Mouse (Mus musculus) hindbrain, embryonic 13.5 days (tissue): ENCODE measurements at regions not wholly inside any gene's neighbourhood (a gene's known extent, or its start where the extent isn't known, plus 50 kb on each side); places are given as distances from the start of the nearest gene placed in this dataset.
A peak's percentile ranks its signal among the peaks of the same experiment; 100 is the strongest.

ENCODE experiments used
- ATAC-seq: fragments of 200-750 bp; cut with Nextera tagmentation; 2 replicates; pipeline ENCODE4 v1.8.0; 2017; ENCODE audit warnings: moderate TSS enrichment; ENCODE audit not compliant: low FRiP score
- H3K27ac ChIP-seq: fragments of 300-500 bp; sonication (generic); 2 replicates; pipeline ENCODE4 v1.5.1; 2015; ENCODE audit warnings: inconsistent platforms, mild to moderate bottlenecking, moderate library complexity
- H3K27me3 ChIP-seq: fragments of 300-500 bp; sonication (generic); 2 replicates; pipeline ENCODE4 v1.6.1; 2015; ENCODE audit warnings: mild to moderate bottlenecking, inconsistent platforms
- H3K36me3 ChIP-seq: fragments of 300-500 bp; sonication (generic); 2 replicates; pipeline ENCODE4 v1.6.1; 2015; ENCODE audit warnings: mild to moderate bottlenecking, inconsistent platforms
- H3K4me1 ChIP-seq: fragments of 300-500 bp; sonication (generic); replicated peaks from 2 replicates; pipeline ENCODE4 v1.6.1; 2015; ENCODE audit warnings: inconsistent platforms
- H3K4me2 ChIP-seq: fragments of 300-500 bp; sonication (generic); 2 replicates; pipeline ENCODE4 v1.6.1; 2015; ENCODE audit warnings: inconsistent platforms, mild to moderate bottlenecking, moderate library complexity
- H3K4me3 ChIP-seq: fragments of 300-500 bp; sonication (generic); 2 replicates; pipeline ENCODE4 v1.5.1; 2015; ENCODE audit warnings: mild to moderate bottlenecking, inconsistent platforms
- H3K9ac ChIP-seq: fragments of 300-500 bp; sonication (generic); 2 replicates; pipeline ENCODE4 v1.6.1; 2015; ENCODE audit warnings: mild to moderate bottlenecking, inconsistent platforms
- H3K9me3 ChIP-seq: fragments of 300-500 bp; sonication (generic); 2 replicates; pipeline ENCODE4 v1.6.1; 2016; ENCODE audit warnings: inconsistent platforms
- WGBS: fragments of 180-500 bp; shearing (Covaris S2); methylation state at CpG from one replicate; pipeline ENCODE4 v1.1.7; 2015; 5-methylcytosine and 5-hydroxymethylcytosine counted together

GRCm38 (mm10) chr11:22621868-22622267 is 110.0 kb downstream of the Tmem17 start:
- H3K27ac ChIP-seq: no peak overlapping the region
- H3K4me3 ChIP-seq: no peak overlapping the region
- no peak overlapping the region for H3K4me2 ChIP-seq
- no peaks in the 10 kb centered on the region for H3K36me3 ChIP-seq
- peaks cover 4% of the 10 kb centered on the region; the same call in 1 of the 2 replicates for H3K4me1 ChIP-seq
- no peaks in the 10 kb centered on the region for H3K9me3 ChIP-seq
- WGBS: 77% methylated on average over 6 of the region's 6 CpGs
- no peaks in the 10 kb centered on the region for H3K27me3 ChIP-seq
- no peak overlapping the region for H3K9ac ChIP-seq
- no peak for ATAC-seq

- Histone ChIP-seq H3K4me1 (0 out of 2 replicates have a peak, but pooled peaks cover under 1% of the 10 kb centered on the region), H3K27ac (no peak overlapping the region), H3K9me3 (no peaks in the 10 kb centered on the region), H3K36me3 (no peaks in the 10 kb centered on the region), H3K4me2 (no peak overlapping the region), H3K9ac (no peak overlapping the region), H3K4me3 (no peak overlapping the region), H3K27me3 (no peaks in the 10 kb centered on the region)
- no peak for ATAC-seq
- WGBS: 69% methylated on average over 8 of the region's 8 CpGs
Observed at GRCm38 (mm10) chr11:22622496-22622997, 110.7 kb downstream of the Tmem17 start.

GRCm38 (mm10) chr11:22626407-22626806 is 114.5 kb downstream of the Tmem17 start:
- no peaks in the 10 kb centered on the region; the same call in 1 of the 2 replicates for H3K4me1 ChIP-seq
- H3K4me3 ChIP-seq: no peak overlapping the region
- H3K36me3 ChIP-seq: no peaks in the 10 kb centered on the region
- no peak overlapping the region for H3K9ac ChIP-seq
- no peaks in the 10 kb centered on the region for H3K9me3 ChIP-seq
- ATAC-seq: no peak
- H3K27ac ChIP-seq: no peak overlapping the region
- H3K4me2 ChIP-seq: no peak overlapping the region
- 93% methylated on average over 1 of the region's 1 CpGs for WGBS
- H3K27me3 ChIP-seq: no peaks in the 10 kb centered on the region

- H3K9ac ChIP-seq: no peak overlapping the region
- no peaks in the 10 kb centered on the region for H3K36me3 ChIP-seq
- WGBS: 86% methylated on average over 5 of the region's 5 CpGs
- ATAC-seq: no peak
- H3K27ac ChIP-seq: no peak overlapping the region
- no peak overlapping the region for H3K4me3 ChIP-seq
- no peaks in the 10 kb centered on the region for H3K27me3 ChIP-seq
- H3K4me2 ChIP-seq: no peak overlapping the region
- peaks cover 6% of the 10 kb centered on the region; the same call in 1 of the 2 replicates for H3K4me1 ChIP-seq
- no peaks in the 10 kb centered on the region for H3K9me3 ChIP-seq
Observed at GRCm38 (mm10) chr11:22628497-22628896, 116.6 kb downstream of the Tmem17 start.

GRCm38 (mm10) chr11:22628979-22629378 is 117.1 kb downstream of the Tmem17 start:
- no peak overlapping the region for H3K9ac ChIP-seq
- H3K4me1 ChIP-seq: peaks cover 6% of the 10 kb centered on the region; the same call in 1 of the 2 replicates
- H3K36me3 ChIP-seq: no peaks in the 10 kb centered on the region
- H3K9me3 ChIP-seq: no peaks in the 10 kb centered on the region
- no peak overlapping the region for H3K4me2 ChIP-seq
- no peak overlapping the region for H3K27ac ChIP-seq
- ATAC-seq: no peak
- H3K4me3 ChIP-seq: no peak overlapping the region
- no peaks in the 10 kb centered on the region for H3K27me3 ChIP-seq
- WGBS: 81% methylated on average over 5 of the region's 5 CpGs

GRCm38 (mm10) chr11:22629581-22629980 is 117.7 kb downstream of the Tmem17 start:
- H3K27ac ChIP-seq: no peak overlapping the region
- H3K9ac ChIP-seq: 0 out of 2 replicates have a peak overlapping the region, but pooled peaks have one; percentile 43
- H3K9me3 ChIP-seq: no peaks in the 10 kb centered on the region
- H3K27me3 ChIP-seq: no peaks in the 10 kb centered on the region
- WGBS: 36% methylated on average over 13 of the region's 13 CpGs
- H3K4me3 ChIP-seq: no peak overlapping the region
- H3K36me3 ChIP-seq: no peaks in the 10 kb centered on the region
- H3K4me2 ChIP-seq: peak overlapping the region; percentile 34
- ATAC-seq: no peak
- H3K4me1 ChIP-seq: peaks cover 6% of the 10 kb centered on the region; the same call in 1 of the 2 replicates

GRCm38 (mm10) chr11:22629991-22630390 is 118.1 kb downstream of the Tmem17 start:
- Histone ChIP-seq H3K27me3 (no peaks in the 10 kb centered on the region), H3K4me3 (no peak overlapping the region), H3K4me1 (peaks cover 6% of the 10 kb centered on the region; the same call in 1 of the 2 replicates), H3K4me2 (peak overlapping the region; percentile 34), H3K27ac (no peak overlapping the region), H3K36me3 (no peaks in the 10 kb centered on the region), H3K9me3 (no peaks in the 10 kb centered on the region), H3K9ac (0 out of 2 replicates have a peak overlapping the region, but pooled peaks have one; percentile 43)
- WGBS: 78% methylated on average over 4 of the region's 4 CpGs
- no peak for ATAC-seq

- no peak for ATAC-seq
- Histone ChIP-seq H3K27ac (no peak overlapping the region), H3K27me3 (no peaks in the 10 kb centered on the region), H3K4me2 (no peak overlapping the region), H3K9me3 (no peaks in the 10 kb centered on the region), H3K9ac (no peak overlapping the region), H3K4me3 (no peak overlapping the region), H3K4me1 (peaks cover 8% of the 10 kb centered on the region; the same call in 1 of the 2 replicates), H3K36me3 (no peaks in the 10 kb centered on the region)
- 79% methylated on average over 5 of the region's 5 CpGs for WGBS
Observed at GRCm38 (mm10) chr11:22630982-22631381, 119.1 kb downstream of the Tmem17 start.

- WGBS: 16% methylated on average over 6 of the region's 6 CpGs
- peak overlapping the region; percentile 55; the same call in 1 of the 2 replicates for H3K9ac ChIP-seq
Observed at GRCm38 (mm10) chr11:22631606-22632313, 119.9 kb downstream of the Tmem17 start.

GRCm38 (mm10) chr11:22632314-22632700 is 120.4 kb downstream of the Tmem17 start:
- H3K9ac ChIP-seq: 0 out of 2 replicates have a peak overlapping the region, but pooled peaks have one; percentile 55
- no peaks in the 10 kb centered on the region for H3K36me3 ChIP-seq
- no peak overlapping the region for H3K4me2 ChIP-seq
- peaks cover 19% of the 10 kb centered on the region for H3K4me1 ChIP-seq
- H3K27me3 ChIP-seq: no peaks in the 10 kb centered on the region
- no peak overlapping the region for H3K4me3 ChIP-seq
- no peak for ATAC-seq
- H3K27ac ChIP-seq: no peak overlapping the region
- no peaks in the 10 kb centered on the region for H3K9me3 ChIP-seq

More at GRCm38 (mm10) chr11:22631606-22632313, 119.9 kb downstream of the Tmem17 start:
- Histone ChIP-seq H3K4me3 (no peak overlapping the region), H3K4me1 (peaks cover 15% of the 10 kb centered on the region), H3K9me3 (no peaks in the 10 kb centered on the region), H3K27me3 (no peaks in the 10 kb centered on the region), H3K36me3 (no peaks in the 10 kb centered on the region), H3K27ac (no peak overlapping the region), H3K4me2 (peak overlapping the region; percentile 31; the same call in 1 of the 2 replicates)
- ATAC-seq: peak; percentile 55

GRCm38 (mm10) chr11:22632988-22633387 is 121.1 kb downstream of the Tmem17 start:
- Histone ChIP-seq H3K27me3 (no peaks in the 10 kb centered on the region), H3K4me1 (peaks cover 19% of the 10 kb centered on the region), H3K9ac (no peak overlapping the region; the same call in 1 of the 2 replicates), H3K36me3 (no peaks in the 10 kb centered on the region), H3K27ac (no peak overlapping the region), H3K9me3 (no peaks in the 10 kb centered on the region), H3K4me3 (no peak overlapping the region), H3K4me2 (no peak overlapping the region)
- 86% methylated on average over 5 of the region's 5 CpGs for WGBS
- ATAC-seq: no peak

- H3K27ac ChIP-seq: no peak overlapping the region
- no peaks in the 10 kb centered on the region for H3K36me3 ChIP-seq
- no peak overlapping the region for H3K9ac ChIP-seq
- H3K4me1 ChIP-seq: peaks cover 19% of the 10 kb centered on the region
- H3K4me3 ChIP-seq: no peak overlapping the region
- WGBS: 65% methylated on average over 6 of the region's 6 CpGs
- no peaks in the 10 kb centered on the region for H3K27me3 ChIP-seq
- no peak overlapping the region for H3K4me2 ChIP-seq
- no peaks in the 10 kb centered on the region for H3K9me3 ChIP-seq
- no peak for ATAC-seq
Observed at GRCm38 (mm10) chr11:22633961-22634360, 122.1 kb downstream of the Tmem17 start.

GRCm38 (mm10) chr11:22635021-22635420 is 123.1 kb downstream of the Tmem17 start:
- no peak overlapping the region for H3K27ac ChIP-seq

More at GRCm38 (mm10) chr11:22635021-22635420, 123.1 kb downstream of the Tmem17 start:
- Histone ChIP-seq H3K27me3 (no peaks in the 10 kb centered on the region), H3K9ac (no peak overlapping the region), H3K4me1 (peaks cover 19% of the 10 kb centered on the region), H3K4me2 (no peak overlapping the region), H3K4me3 (no peak overlapping the region), H3K9me3 (no peaks in the 10 kb centered on the region), H3K36me3 (no peaks in the 10 kb centered on the region)
- no peak for ATAC-seq
- WGBS: 52% methylated on average over 2 of the region's 2 CpGs
